Mouse (Mus musculus) CH12.LX (cell line): ENCODE data around the gene Mfsd2b. TPM values are rescaled to one million over a fixed set of nuclear protein-coding genes. Genes with fewer than 3 reads are reported as not detected.
A peak's percentile ranks its signal among the peaks of the same experiment; 100 is the strongest.

Experiments used
- DNase-seq: peaks from one replicate; pipeline ENCODE4 v3.0.0-alpha.2; 2013; ENCODE audit errors: extremely low read depth
- H3K27ac ChIP-seq: 2 replicates; pipeline ENCODE4 v1.5.1; 2012; ENCODE audit warnings: low read depth, mild to moderate bottlenecking, control low read depth, moderate library complexity; ENCODE audit not compliant: insufficient read depth
- H3K27me3 ChIP-seq: replicated peaks from 2 replicates; pipeline ENCODE3; 2012; ENCODE audit warnings: inconsistent platforms
- H3K36me3 ChIP-seq, 2 experiments: replicated peaks in 1 of 2; 2 replicates each; pipeline versions ENCODE3 to v1.6.1; 2012; ENCODE audit warnings: inconsistent platforms in 1 of 2, low read length in 1 of 2, mild to moderate bottlenecking in 1 of 2, mixed read lengths in 1 of 2, moderate library complexity in 1 of 2; ENCODE audit not compliant: control insufficient read depth in 1 of 2, insufficient read depth in 1 of 2
- H3K4me1 ChIP-seq, 2 experiments: 2 replicates each; pipeline ENCODE4 v1.6.1; 2012; ENCODE audit warnings: inconsistent platforms in 1 of 2, moderate library complexity in 1 of 2; ENCODE audit not compliant: insufficient read depth in 2 of 2, control insufficient read depth in 1 of 2
- H3K4me2 ChIP-seq: 2 replicates; pipeline ENCODE4 v1.6.1; 2012; ENCODE audit warnings: low read depth, mild to moderate bottlenecking, control low read depth; ENCODE audit not compliant: poor library complexity, insufficient read depth, severe bottlenecking
- H3K4me3 ChIP-seq, 3 experiments: fragments of 150-350 bp in 1 of 3; sonication (generic) in 1 of 3; replicated peaks in 1 of 3; 2 replicates each; pipeline versions ENCODE3 to v1.5.1; 2011 to 2012; ENCODE audit warnings: low read depth in 2 of 3, low read length in 2 of 3, mild to moderate bottlenecking in 2 of 3, moderate library complexity in 2 of 3, control low read depth in 1 of 3, improper control_type of control experiment in 1 of 3, inconsistent platforms in 1 of 3, mixed read lengths in 1 of 3; ENCODE audit not compliant: poor library complexity in 1 of 3
- H3K79me2 ChIP-seq: replicated peaks from 2 replicates; pipeline ENCODE4 v1.6.1; 2012; ENCODE audit warnings: mild to moderate bottlenecking, moderate library complexity; ENCODE audit not compliant: control insufficient read depth, poor library complexity, insufficient read depth, severe bottlenecking; ENCODE audit errors: extremely low read depth
- H3K9ac ChIP-seq: 2 replicates; pipeline ENCODE4 v1.6.1; 2012; ENCODE audit warnings: low read depth, mild to moderate bottlenecking, control low read depth, moderate library complexity; ENCODE audit not compliant: insufficient read depth
- H3K9me3 ChIP-seq: replicated peaks from 2 replicates; pipeline ENCODE3; 2012; ENCODE audit warnings: low read length, inconsistent platforms, mixed read lengths
- BHLHE40 ChIP-seq: IDR thresholded peaks from 2 replicates; pipeline ENCODE4 v1.6.1; 2011; ENCODE audit warnings: mild to moderate bottlenecking, low read depth, low read length, improper control_type of control experiment
- CTCF ChIP-seq, 2 experiments: IDR thresholded peaks in 1 of 2; conservative IDR thresholded peaks in 1 of 2; 2 replicates each; pipeline ENCODE4 v1.5.1; 2011 to 2012; ENCODE audit warnings: low read depth in 2 of 2, low read length in 2 of 2, improper control_type of control experiment in 1 of 2, inconsistent platforms in 1 of 2, mild to moderate bottlenecking in 1 of 2, moderate library complexity in 1 of 2
- E2F4 ChIP-seq: IDR thresholded peaks from 2 replicates; pipeline ENCODE4 v1.6.1; 2011; ENCODE audit warnings: low read depth, low read length, improper control_type of control experiment; ENCODE audit not compliant: insufficient replicate concordance
- ELF1 ChIP-seq: IDR thresholded peaks from 2 replicates; pipeline ENCODE4 v1.6.1; 2014; ENCODE audit warnings: low read depth, mild to moderate bottlenecking, inconsistent platforms, low read length, improper control_type of control experiment
- GABPA ChIP-seq: IDR thresholded peaks from 2 replicates; pipeline ENCODE4 v1.6.1; 2012; ENCODE audit warnings: low read depth, low read length, improper control_type of control experiment, inconsistent platforms; ENCODE audit not compliant: insufficient replicate concordance
- KAT2A ChIP-seq: IDR thresholded peaks from 2 replicates; pipeline ENCODE4 v1.6.1; 2012; ENCODE audit warnings: low read length, improper control_type of control experiment, inconsistent platforms; ENCODE audit not compliant: insufficient replicate concordance
- MAFK ChIP-seq: IDR thresholded peaks from 2 replicates; pipeline ENCODE4 v1.6.1; 2011; ENCODE audit warnings: low read length, improper control_type of control experiment; ENCODE audit not compliant: insufficient replicate concordance
- MAX ChIP-seq: IDR thresholded peaks from 2 replicates; pipeline ENCODE4 v1.6.1; 2011; ENCODE audit warnings: low read length, improper control_type of control experiment
- MAZ ChIP-seq: IDR thresholded peaks from 2 replicates; pipeline ENCODE4 v1.6.1; 2012; ENCODE audit warnings: low read depth, mild to moderate bottlenecking, inconsistent platforms, low read length, improper control_type of control experiment, moderate library complexity
- NELFE ChIP-seq: IDR thresholded peaks from 2 replicates; pipeline ENCODE4 v1.6.1; 2011; ENCODE audit warnings: low read depth, low read length, improper control_type of control experiment
- NRF1 ChIP-seq: IDR thresholded peaks from 2 replicates; pipeline ENCODE4 v1.6.1; 2014; ENCODE audit warnings: low read depth, mild to moderate bottlenecking, inconsistent platforms, low read length, improper control_type of control experiment, moderate library complexity
- PAX5 ChIP-seq: IDR thresholded peaks from 2 replicates; pipeline ENCODE4 v1.6.1; 2012; ENCODE audit warnings: low read length, inconsistent platforms, mixed read lengths
- POLR2A ChIP-seq: IDR thresholded peaks from 2 replicates; pipeline ENCODE4 v1.6.1; 2011; ENCODE audit warnings: low read depth, mild to moderate bottlenecking, improper control_type of control experiment, low read length
- POLR2AphosphoS2 ChIP-seq: IDR thresholded peaks from 2 replicates; pipeline ENCODE4 v1.6.1; 2011; ENCODE audit warnings: low read depth, low read length, improper control_type of control experiment
- RAD21 ChIP-seq: IDR thresholded peaks from 2 replicates; pipeline ENCODE4 v1.6.1; 2011; ENCODE audit warnings: low read depth, mild to moderate bottlenecking, low read length, improper control_type of control experiment, moderate library complexity
- SMC3 ChIP-seq: IDR thresholded peaks from 2 replicates; pipeline ENCODE4 v1.6.1; 2011; ENCODE audit warnings: low read depth, low read length, improper control_type of control experiment
- TBP ChIP-seq: conservative IDR thresholded peaks from 2 replicates; pipeline ENCODE4 v1.6.1; 2011; ENCODE audit warnings: low read depth, low read length, improper control_type of control experiment
- UBTF ChIP-seq: IDR thresholded peaks from 2 replicates; pipeline ENCODE4 v1.6.1; 2012; ENCODE audit warnings: low read depth, mild to moderate bottlenecking, inconsistent platforms, low read length, improper control_type of control experiment, moderate library complexity
- dilution Hi-C: fragments of 300-500 bp; cut with MboI; formaldehyde crosslinking; loops from 2 replicates; pipeline ENCODE4 v1.14.3; 2020; ENCODE audit warnings: low sequenced_read_pairs; ENCODE audit not compliant: extremely low pct_unique_long_range_greater_than_20kb, extremely low pct_ligation_motif_present
- in situ Hi-C: fragments of 300-500 bp; cut with MboI; formaldehyde crosslinking; loops from 3 replicates; pipeline ENCODE4 v1.14.3; 2019; ENCODE audit warnings: low sequenced_read_pairs, low pct_ligation_motif_present, low pct_unique_long_range_greater_than_20kb, mixed read lengths
- polyA plus RNA-seq: library from polyadenylated mRNA; unstranded; fragments of >175 nt; gene quantifications from 2 replicates; pipeline ENCODE4 v1.2.1, GENCODE M21; 2012; ENCODE audit warnings: low read depth; ENCODE audit not compliant: insufficient read length
- total RNA-seq, 2 experiments: library from RNA; depleted of rRNA; stranded (reverse); fragments of 300-350 nt in 1 of 2; fragments of >200 nt in 1 of 2; gene quantifications; 2 replicates each; pipeline ENCODE4 v1.2.3; 2012 to 2014

Gene Mfsd2b
- total and polyA plus RNA-seq, 3 experiments = 0.05 to 0.49 (median 0.21) TPM

DNA sequence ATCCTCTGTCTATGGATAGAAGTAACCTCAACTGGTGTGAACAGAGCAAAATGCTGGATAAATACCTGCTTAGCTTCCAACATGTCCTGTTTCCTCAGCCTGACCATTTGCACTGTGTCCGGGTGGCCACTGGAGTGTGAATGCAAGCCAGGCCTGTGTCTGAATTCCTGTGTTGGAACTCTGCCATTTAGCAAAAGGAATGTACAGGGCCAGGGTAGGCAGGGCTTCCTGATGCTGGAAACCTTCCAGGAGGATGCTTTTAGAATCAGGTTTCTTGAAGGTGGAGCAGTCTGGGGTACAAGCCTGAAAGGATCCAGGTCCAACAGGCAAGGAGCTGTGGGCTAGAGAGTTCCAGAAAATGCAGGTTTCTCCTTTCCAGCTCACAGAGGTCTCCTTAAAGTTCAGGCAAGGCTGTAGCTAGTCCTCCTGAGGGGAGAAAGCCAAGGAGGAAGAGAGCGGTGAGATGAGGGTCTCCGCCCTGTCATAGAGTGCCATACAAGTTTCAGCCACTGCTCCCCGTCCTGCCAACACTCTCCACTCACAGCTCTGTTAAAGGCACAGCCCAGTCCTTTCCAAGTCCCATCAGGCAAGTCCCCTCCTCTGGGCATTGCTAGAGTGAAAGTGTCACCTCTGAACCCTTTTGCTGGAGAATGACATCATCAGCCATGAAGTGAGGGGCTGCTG lies 10.4 kb downstream of the Mfsd2b start:
- Histone ChIP-seq H3K9ac (no peak overlapping the region), H3K27ac (no peak overlapping the region), H3K9me3 (peaks cover 2% of the 10 kb centered on the region), H3K27me3 (no peaks in the 10 kb centered on the region), H3K36me3 (peaks cover 0 to 31% of the 10 kb centered on the region in 2 experiments), H3K4me1 (no peaks in the 10 kb centered on the region)
- no peak for DNase-seq
- dilution Hi-C loops (no loop called here), in situ Hi-C loops (no loop called here)
- TF ChIP-seq NRF1 = no peak
- TF ChIP-seq TBP = no peak
- no peak for TF ChIP-seq BHLHE40
- TF ChIP-seq KAT2A = no peak
- no peak for TF ChIP-seq PAX5
- no peak for TF ChIP-seq MAFK
- TF ChIP-seq MAX = no peak
- no peak for TF ChIP-seq POLR2A
- TF ChIP-seq, all 38 proteins: peak for 0
- no peaks in the 10 kb centered on the region for H3K79me2 ChIP-seq
- H3K4me3 ChIP-seq = no peak overlapping the region
- no peak overlapping the region for H3K4me2 ChIP-seq

DNA sequence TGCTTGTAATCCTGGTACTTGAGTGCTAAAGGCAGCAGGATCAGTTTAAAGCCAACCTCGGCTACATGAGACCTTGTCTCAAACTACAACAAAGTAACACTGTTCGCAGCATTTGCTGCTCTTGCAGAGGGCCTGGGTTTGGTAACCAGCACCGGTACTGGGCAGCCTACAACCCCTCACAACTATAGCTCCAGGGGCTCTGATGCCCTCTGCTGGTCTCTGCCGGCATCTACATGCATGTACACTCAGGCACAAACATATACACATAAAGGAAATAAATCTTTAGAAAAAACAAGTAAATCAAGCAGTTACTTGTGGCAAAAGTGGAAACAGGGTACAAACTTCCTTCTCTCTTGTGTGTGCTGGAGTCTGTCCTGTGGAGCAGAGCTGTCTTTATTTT lies 11.5 kb downstream of the Mfsd2b start:
- DNase-seq = no peak
- dilution Hi-C loops = no loop called here
- no peak overlapping the region for H3K9ac ChIP-seq
- no peak for TF ChIP-seq GABPA
- TF ChIP-seq NELFE = no peak
- TF ChIP-seq UBTF = no peak
- TF ChIP-seq POLR2AphosphoS2 = no peak
- TF ChIP-seq SMC3 = 0 out of 2 replicates have a peak, but pooled peaks have one; percentile 13
- peak; percentile 9 for TF ChIP-seq RAD21
- TF ChIP-seq MAZ = no peak
- TF ChIP-seq E2F4 = no peak
- TF ChIP-seq ELF1 = no peak
- TF ChIP-seq CTCF (conservative IDR thresholded peaks at IDR 0.05 in 1 of 2, IDR thresholded peaks at IDR 0.05 in 1 of 2; ENCODE audit: low read depth in 2 of 2, low read length in 2 of 2) = peak in 1 of 2 experiments; percentile 46; a peak in 2 of 4 replicates
- TF ChIP-seq, all 38 proteins: peak for 3
- Histone ChIP-seq H3K79me2 (no peaks in the 10 kb centered on the region), H3K27me3 (no peaks in the 10 kb centered on the region), H3K4me2 (no peak overlapping the region), H3K4me3 (no peak overlapping the region), H3K36me3 (peaks cover 4 to 40% of the 10 kb centered on the region in 2 experiments), H3K4me1 (no peaks in the 10 kb centered on the region), H3K27ac (no peak overlapping the region), H3K9me3 (peaks cover 2% of the 10 kb centered on the region)
- in situ Hi-C loops = no loop called here
